Mouse (Mus musculus): ENCODE measurements around the gene Agbl4. TPM values are rescaled to one million over a fixed set of nuclear protein-coding genes. Genes with fewer than 3 reads are reported as not detected.

The Agbl4 gene
- polyA plus RNA-seq, 1 experiment from 2014 or later, result 0.19 TPM

DNA sequence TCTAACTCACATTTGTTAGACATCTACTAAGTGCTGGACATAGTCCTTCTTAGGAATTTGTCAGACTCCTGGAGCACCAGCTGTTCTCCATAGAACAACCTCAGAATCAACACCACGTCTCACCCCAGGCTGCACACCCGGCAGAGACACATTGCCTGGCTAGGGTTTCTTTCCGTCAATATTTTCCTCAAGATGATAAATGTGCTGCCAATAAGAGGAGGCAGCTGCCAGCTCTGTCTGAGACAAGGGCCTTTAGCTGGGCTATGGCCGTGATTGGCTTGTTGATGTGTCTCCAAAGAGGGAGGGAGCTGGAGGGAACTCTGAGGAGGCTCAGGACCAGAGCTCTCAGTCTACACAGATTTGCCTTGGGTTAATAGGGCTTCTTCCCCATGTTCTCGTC, 1227.5 kb downstream of the Agbl4 start:
- H3K4me2 ChIP-seq (replicated peaks; ENCODE audit: low read depth, low read length), result no peak overlapping the region
- no peak overlapping the region for H3K4me3 ChIP-seq (ENCODE audit: low read depth, low read length)
- 45% methylated on average over 5 of the region's 5 CpGs for WGBS
- no peak for ATAC-seq (ENCODE audit: insufficient number of reproducible peaks, insufficient read depth, low FRiP score, low read depth)
- no peaks in the 10 kb centered on the region for H3K36me3 ChIP-seq (ENCODE audit: control insufficient read depth, insufficient read depth, low read length)
- H3K27me3 ChIP-seq (ENCODE audit: control insufficient read depth, insufficient read depth, low read length), result no peaks in the 10 kb centered on the region
- H3K4me1 ChIP-seq (ENCODE audit: control insufficient read depth, insufficient read depth, low read length), result no peaks in the 10 kb centered on the region
- H3K9me3 ChIP-seq (ENCODE audit: control insufficient read depth, low read depth, low read length), result no peaks in the 10 kb centered on the region
- H3K27ac ChIP-seq (ENCODE audit: low read length), result no peak overlapping the region
- H3K9ac ChIP-seq (replicated peaks; ENCODE audit: low read depth, low read length), result no peak overlapping the region

DNA sequence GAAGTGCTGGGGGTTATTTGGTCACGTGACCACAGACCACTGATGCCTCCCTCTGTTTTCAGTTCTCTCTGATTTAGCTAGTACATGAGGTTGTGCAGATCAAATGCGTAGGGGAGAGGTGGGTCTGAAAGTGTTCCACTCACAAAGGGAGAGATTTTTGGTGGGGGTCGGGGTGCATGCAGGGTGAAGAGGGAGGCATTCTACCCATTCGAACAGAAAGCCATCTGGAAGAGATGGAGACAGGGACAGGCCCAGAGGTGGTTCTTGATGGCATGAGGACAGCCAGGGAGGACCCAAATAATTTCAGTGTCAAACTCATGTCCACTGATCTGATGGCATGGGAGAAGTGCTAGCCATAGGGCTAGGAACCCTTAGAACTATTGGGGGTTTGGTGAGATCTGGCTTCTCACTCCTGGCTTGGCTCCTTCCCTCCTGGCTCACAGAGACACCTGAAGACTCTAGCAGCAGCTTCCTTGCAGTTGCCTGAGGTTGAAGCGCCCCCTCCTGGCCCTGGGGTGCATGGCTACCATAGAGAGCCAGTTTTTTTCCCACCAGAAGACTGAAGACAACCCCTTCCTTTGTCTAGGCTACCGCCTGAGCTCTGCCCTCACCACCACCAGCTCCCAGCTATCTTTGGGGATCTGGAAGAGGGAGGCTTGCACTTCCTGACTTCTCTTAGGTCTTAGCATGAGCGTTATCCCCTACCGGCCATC, 1228.8 kb downstream of the Agbl4 start:
- Histone ChIP-seq H3K4me3 (ENCODE audit: low read depth, low read length) (no peak overlapping the region), H3K27me3 (ENCODE audit: control insufficient read depth, insufficient read depth, low read length) (no peaks in the 10 kb centered on the region), H3K9me3 (ENCODE audit: control insufficient read depth, low read depth, low read length) (no peaks in the 10 kb centered on the region), H3K4me1 (ENCODE audit: control insufficient read depth, insufficient read depth, low read length) (no peaks in the 10 kb centered on the region), H3K9ac (replicated peaks; ENCODE audit: low read depth, low read length) (no peak overlapping the region), H3K4me2 (replicated peaks; ENCODE audit: low read depth, low read length) (no peak overlapping the region), H3K27ac (ENCODE audit: low read length) (no peak overlapping the region), H3K36me3 (ENCODE audit: control insufficient read depth, insufficient read depth, low read length) (no peaks in the 10 kb centered on the region)
- peak; percentile 44; the same call in 1 of the 2 replicates for ATAC-seq (ENCODE audit: insufficient number of reproducible peaks, insufficient read depth, low FRiP score, low read depth)
- WGBS, result 35% methylated on average over 8 of the region's 8 CpGs

DNA sequence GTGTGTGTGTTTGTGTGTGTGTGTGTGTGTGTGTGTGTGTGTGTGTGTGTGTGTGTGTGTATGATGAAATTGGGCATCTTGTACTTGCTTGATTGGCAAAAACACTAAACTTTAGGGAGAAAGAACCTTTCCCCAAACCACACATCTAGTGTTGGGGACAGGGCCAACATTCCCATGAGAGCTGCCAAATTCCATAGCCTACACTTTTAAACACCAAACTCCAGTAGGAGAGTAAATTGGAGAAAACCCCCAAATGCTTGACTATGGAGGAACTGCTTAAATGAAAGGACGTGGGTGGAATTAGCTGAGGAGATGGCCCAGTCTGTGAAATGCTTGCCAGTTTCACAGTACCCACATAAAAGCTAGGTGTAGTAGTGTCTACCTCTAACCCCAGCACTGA, 1235.2 kb downstream of the Agbl4 start:
- H3K4me1 ChIP-seq (ENCODE audit: control insufficient read depth, insufficient read depth, low read length), result no peaks in the 10 kb centered on the region
- no peaks in the 10 kb centered on the region for H3K36me3 ChIP-seq (ENCODE audit: control insufficient read depth, insufficient read depth, low read length)
- no peak overlapping the region for H3K9ac ChIP-seq (replicated peaks; ENCODE audit: low read depth, low read length)
- ATAC-seq (ENCODE audit: insufficient number of reproducible peaks, insufficient read depth, low FRiP score, low read depth), result no peak
- H3K4me2 ChIP-seq (replicated peaks; ENCODE audit: low read depth, low read length), result no peak overlapping the region
- no peak overlapping the region for H3K4me3 ChIP-seq (ENCODE audit: low read depth, low read length)
- WGBS, result 83% methylated on average over 1 of the region's 1 CpGs
- no peaks in the 10 kb centered on the region for H3K27me3 ChIP-seq (ENCODE audit: control insufficient read depth, insufficient read depth, low read length)
- H3K27ac ChIP-seq (ENCODE audit: low read length), result no peak overlapping the region
- no peaks in the 10 kb centered on the region for H3K9me3 ChIP-seq (ENCODE audit: control insufficient read depth, low read depth, low read length)

DNA sequence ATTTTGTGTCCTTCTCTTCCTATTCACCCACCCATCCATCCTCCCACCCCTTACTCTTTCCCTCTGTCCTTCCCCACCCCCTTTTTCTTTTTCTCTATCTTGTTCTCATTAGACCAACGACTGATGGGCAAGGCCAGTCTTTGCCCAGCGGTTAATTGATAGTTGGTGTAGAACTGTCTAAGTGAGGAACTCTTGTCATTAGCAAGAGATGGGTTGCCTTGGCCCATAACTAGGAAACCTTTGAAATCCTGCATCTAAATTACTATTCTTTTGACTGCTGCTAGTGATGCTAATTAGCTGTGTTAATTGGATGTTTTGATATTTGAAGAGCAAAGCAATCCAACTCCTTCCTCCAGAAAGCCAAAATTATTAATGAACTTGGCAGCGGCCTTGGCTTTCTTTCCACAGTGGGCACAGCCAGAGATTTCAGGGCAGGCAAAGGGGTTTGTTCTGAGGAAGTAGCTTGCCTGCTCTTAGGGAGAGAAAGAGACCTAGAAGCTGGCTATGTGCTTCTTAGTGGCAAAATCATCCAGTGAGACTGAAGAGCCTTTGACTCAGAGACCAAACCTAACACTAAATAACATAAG, 1238.2 kb downstream of the Agbl4 start:
- Histone ChIP-seq H3K9ac (replicated peaks; ENCODE audit: low read depth, low read length) (no peak overlapping the region), H3K27me3 (ENCODE audit: control insufficient read depth, insufficient read depth, low read length) (no peaks in the 10 kb centered on the region), H3K36me3 (ENCODE audit: control insufficient read depth, insufficient read depth, low read length) (no peaks in the 10 kb centered on the region), H3K4me2 (replicated peaks; ENCODE audit: low read depth, low read length) (no peak overlapping the region), H3K4me1 (ENCODE audit: control insufficient read depth, insufficient read depth, low read length) (no peaks in the 10 kb centered on the region), H3K4me3 (ENCODE audit: low read depth, low read length) (no peak overlapping the region), H3K9me3 (ENCODE audit: control insufficient read depth, low read depth, low read length) (no peaks in the 10 kb centered on the region), H3K27ac (ENCODE audit: low read length) (no peak overlapping the region)
- 84% methylated on average over 3 of the region's 3 CpGs for WGBS
- ATAC-seq (ENCODE audit: insufficient number of reproducible peaks, insufficient read depth, low FRiP score, low read depth), result no peak

DNA sequence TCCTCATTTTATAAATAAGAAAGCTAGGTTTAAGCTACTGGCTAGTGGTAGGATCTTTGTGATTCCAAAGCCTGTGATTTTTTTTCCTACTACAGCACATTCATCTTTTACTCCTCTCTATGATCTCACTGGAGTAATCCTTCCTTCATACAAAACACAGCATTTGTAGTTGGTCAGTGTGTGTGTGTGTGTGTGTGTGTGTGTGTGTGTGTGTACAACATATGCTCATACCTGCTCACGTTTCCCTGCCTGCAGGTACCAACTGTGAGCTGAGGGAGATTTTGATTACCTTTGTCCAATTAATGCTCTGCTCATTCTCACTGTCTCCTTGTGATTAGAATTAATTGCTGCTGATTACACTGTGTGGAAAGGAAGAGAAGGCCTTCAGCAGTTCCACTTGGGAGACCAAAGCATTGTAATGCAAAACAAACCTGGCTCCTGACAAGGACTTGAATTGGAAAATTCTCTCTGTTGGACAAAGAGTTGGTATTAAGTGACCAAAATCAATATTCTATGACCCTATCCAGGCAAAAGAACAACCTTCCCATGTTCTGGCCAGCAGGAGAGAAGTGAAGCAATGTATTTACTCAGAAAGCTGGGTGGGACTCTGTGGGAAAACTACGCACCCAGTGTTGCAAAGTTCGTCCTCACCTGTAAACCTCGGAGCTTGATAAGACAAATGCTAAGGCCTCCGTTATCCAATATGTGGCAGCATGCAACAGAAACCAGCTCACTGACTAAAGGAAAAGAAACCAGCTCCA, 1241.7 kb downstream of the Agbl4 start:
- no peaks in the 10 kb centered on the region for H3K9me3 ChIP-seq (ENCODE audit: control insufficient read depth, low read depth, low read length)
- H3K27me3 ChIP-seq (ENCODE audit: control insufficient read depth, insufficient read depth, low read length), result no peaks in the 10 kb centered on the region
- WGBS, result 74% methylated on average over 5 of the region's 5 CpGs
- no peak overlapping the region for H3K4me3 ChIP-seq (ENCODE audit: low read depth, low read length)
- H3K9ac ChIP-seq (replicated peaks; ENCODE audit: low read depth, low read length), result no peak overlapping the region
- H3K36me3 ChIP-seq (ENCODE audit: control insufficient read depth, insufficient read depth, low read length), result no peaks in the 10 kb centered on the region
- no peaks in the 10 kb centered on the region for H3K4me1 ChIP-seq (ENCODE audit: control insufficient read depth, insufficient read depth, low read length)
- no peak overlapping the region for H3K4me2 ChIP-seq (replicated peaks; ENCODE audit: low read depth, low read length)
- H3K27ac ChIP-seq (ENCODE audit: low read length), result no peak overlapping the region
- no peak for ATAC-seq (ENCODE audit: insufficient number of reproducible peaks, insufficient read depth, low FRiP score, low read depth)

DNA sequence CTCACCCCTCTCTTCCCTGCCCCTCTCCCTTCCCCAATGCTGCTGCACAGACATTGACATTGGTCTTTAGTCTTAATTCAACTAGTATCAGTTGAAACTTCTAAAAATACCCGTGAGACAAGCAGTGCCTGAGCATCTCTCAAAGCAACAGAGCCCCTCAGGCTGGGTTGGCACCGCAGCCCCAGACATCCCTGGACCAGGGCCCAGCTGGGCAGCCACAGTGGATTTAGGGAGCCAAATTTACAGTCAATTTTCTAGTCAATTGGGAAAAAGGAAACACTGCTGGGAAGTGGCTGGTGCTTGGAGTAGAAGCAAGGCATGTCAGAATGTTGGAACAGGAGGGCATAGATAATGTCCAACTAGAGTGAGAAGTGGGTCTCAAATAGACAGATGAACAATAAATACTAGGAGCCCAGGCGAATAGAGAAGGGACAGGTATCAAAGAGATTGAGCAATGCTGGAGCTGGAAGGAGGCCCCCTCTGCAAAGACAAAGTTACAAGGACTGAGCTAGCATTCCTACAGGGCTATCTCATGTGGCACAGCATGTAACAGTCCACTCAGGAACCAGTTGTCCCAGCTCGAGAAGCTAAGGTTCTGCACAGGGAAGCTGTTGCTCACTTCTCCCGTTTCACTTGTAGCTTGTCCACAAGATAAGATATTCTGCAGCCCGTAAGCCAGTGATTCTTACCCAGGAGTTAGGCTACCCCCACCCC, 1247.8 kb downstream of the Agbl4 start:
- Histone ChIP-seq H3K27me3 (ENCODE audit: control insufficient read depth, insufficient read depth, low read length) (no peaks in the 10 kb centered on the region), H3K4me2 (replicated peaks; ENCODE audit: low read depth, low read length) (no peak overlapping the region), H3K9ac (replicated peaks; ENCODE audit: low read depth, low read length) (no peak overlapping the region), H3K9me3 (ENCODE audit: control insufficient read depth, low read depth, low read length) (no peaks in the 10 kb centered on the region), H3K4me3 (ENCODE audit: low read depth, low read length) (no peak overlapping the region), H3K27ac (ENCODE audit: low read length) (no peak overlapping the region), H3K36me3 (ENCODE audit: control insufficient read depth, insufficient read depth, low read length) (no peaks in the 10 kb centered on the region), H3K4me1 (ENCODE audit: control insufficient read depth, insufficient read depth, low read length) (no peaks in the 10 kb centered on the region)
- WGBS, result 71% methylated on average over 6 of the region's 6 CpGs
- peak; percentile 24; the same call in 1 of the 2 replicates for ATAC-seq (ENCODE audit: insufficient number of reproducible peaks, insufficient read depth, low FRiP score, low read depth)

DNA sequence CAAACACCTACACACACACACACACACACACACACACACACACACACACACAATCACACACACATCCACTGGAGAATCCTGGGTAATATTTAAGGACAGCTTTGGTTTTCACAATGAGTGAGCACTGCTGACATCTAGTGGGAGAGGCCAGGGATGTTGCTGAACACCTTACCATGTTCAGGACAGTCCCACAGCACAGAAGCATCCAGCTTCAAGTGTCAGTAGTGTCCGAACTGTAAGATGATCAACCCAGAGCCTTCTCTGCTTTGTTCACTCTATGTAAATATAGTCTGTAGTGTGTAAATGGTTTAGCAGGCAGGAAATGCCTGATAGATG, 1248.3 kb downstream of the Agbl4 start:
- Histone ChIP-seq H3K4me2 (replicated peaks; ENCODE audit: low read depth, low read length) (no peak overlapping the region), H3K9me3 (ENCODE audit: control insufficient read depth, low read depth, low read length) (no peaks in the 10 kb centered on the region), H3K9ac (replicated peaks; ENCODE audit: low read depth, low read length) (no peak overlapping the region), H3K4me3 (ENCODE audit: low read depth, low read length) (no peak overlapping the region), H3K27me3 (ENCODE audit: control insufficient read depth, insufficient read depth, low read length) (no peaks in the 10 kb centered on the region), H3K36me3 (ENCODE audit: control insufficient read depth, insufficient read depth, low read length) (no peaks in the 10 kb centered on the region), H3K27ac (ENCODE audit: low read length) (no peak overlapping the region), H3K4me1 (ENCODE audit: control insufficient read depth, insufficient read depth, low read length) (no peaks in the 10 kb centered on the region)
- 17% methylated on average over 1 of the region's 1 CpGs for WGBS
- ATAC-seq (ENCODE audit: insufficient number of reproducible peaks, insufficient read depth, low FRiP score, low read depth), result peak; percentile 33; the same call in 1 of the 2 replicates

DNA sequence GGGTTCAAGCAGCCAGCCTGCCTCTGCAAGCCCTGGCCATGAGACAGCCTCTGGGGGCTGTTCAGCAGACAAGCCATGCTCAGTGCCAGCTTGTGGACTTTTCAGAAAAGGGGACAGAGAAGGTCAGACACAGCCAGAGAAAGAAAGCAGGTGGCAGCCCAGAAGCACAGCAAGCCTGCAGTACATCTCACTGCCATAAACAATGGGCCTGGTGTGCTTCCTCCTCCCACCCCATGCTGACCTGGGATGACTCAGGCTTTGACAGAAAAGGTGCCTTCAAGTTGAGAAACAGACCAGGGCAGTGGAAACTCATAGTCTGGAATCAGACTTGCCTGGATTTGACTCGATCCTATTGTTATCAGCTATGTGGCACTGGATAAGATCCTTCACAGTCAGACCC, 1256.0 kb downstream of the Agbl4 start:
- no peak overlapping the region for H3K27ac ChIP-seq (ENCODE audit: low read length)
- H3K9me3 ChIP-seq (ENCODE audit: control insufficient read depth, low read depth, low read length), result no peaks in the 10 kb centered on the region
- no peak overlapping the region for H3K4me2 ChIP-seq (replicated peaks; ENCODE audit: low read depth, low read length)
- no peaks in the 10 kb centered on the region for H3K4me1 ChIP-seq (ENCODE audit: control insufficient read depth, insufficient read depth, low read length)
- WGBS, result 37% methylated on average over 1 of the region's 1 CpGs
- H3K4me3 ChIP-seq (ENCODE audit: low read depth, low read length), result no peak overlapping the region
- ATAC-seq (ENCODE audit: insufficient number of reproducible peaks, insufficient read depth, low FRiP score, low read depth), result no peak
- no peaks in the 10 kb centered on the region for H3K27me3 ChIP-seq (ENCODE audit: control insufficient read depth, insufficient read depth, low read length)
- no peak overlapping the region for H3K9ac ChIP-seq (replicated peaks; ENCODE audit: low read depth, low read length)
- H3K36me3 ChIP-seq (ENCODE audit: control insufficient read depth, insufficient read depth, low read length), result no peaks in the 10 kb centered on the region
